Mouse (Mus musculus) urinary bladder, postnatal 10 days (tissue): ENCODE data around the gene Zar1.
"Not testable (repeated sequence)": the region's sequence is repeated elsewhere in the genome, so short reads cannot be mapped to it uniquely, and the experiment has no call there.

ENCODE experiments used
- DNase-seq: peaks from one replicate; pipeline ENCODE4 v3.0.0; 2022; ENCODE audit warnings: low spot score

Zar1 gene

DNA sequence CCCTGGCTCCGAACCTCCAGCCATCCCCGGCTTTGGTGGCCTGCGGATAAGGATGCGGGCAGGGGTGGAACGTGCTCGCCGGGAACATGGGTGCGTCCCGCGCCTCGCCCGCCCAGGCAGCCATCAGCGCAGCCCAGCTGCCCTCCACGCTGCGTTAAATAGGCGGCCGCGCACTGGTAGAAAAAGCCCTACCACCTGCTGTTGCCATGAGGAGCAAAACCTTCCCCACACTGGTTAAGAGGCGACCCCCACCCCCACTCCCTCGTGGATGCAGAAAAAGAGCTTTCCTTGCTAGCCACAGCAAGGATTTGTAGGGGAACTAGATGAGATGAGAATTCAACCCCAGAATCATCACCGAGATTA lies at the start of gene Zar1:
Zar1 (minus strand) TSS at position 285 of the 363 bp plus-strand sequence.
- not testable (repeated sequence) for DNase-seq

GRCm38 (mm10) chr5:72630026-72630425 lies 49.0 kb upstream of the Zar1 start:
- no peak for DNase-seq

- no peak for DNase-seq
These were observed 40.0 kb upstream of the Zar1 start for GRCm38 (mm10) chr5:72621022-72621421.

GRCm38 (mm10) chr5:72617413-72617812 lies 36.4 kb upstream of the Zar1 start:
- no peak for DNase-seq

- DNase-seq, result no peak
These were observed 22.1 kb upstream of the Zar1 start for GRCm38 (mm10) chr5:72603138-72603537.

GRCm38 (mm10) chr5:72601006-72601405 lies 20.0 kb upstream of the Zar1 start:
- DNase-seq, result no peak

- DNase-seq, result no peak
These were observed 6.2 kb upstream of the Zar1 start, which contains the start of gene Gm5868 for GRCm38 (mm10) chr5:72587192-72587681. TSS of gene Gm5868 (minus strand) at chr5:72587551.

DNA sequence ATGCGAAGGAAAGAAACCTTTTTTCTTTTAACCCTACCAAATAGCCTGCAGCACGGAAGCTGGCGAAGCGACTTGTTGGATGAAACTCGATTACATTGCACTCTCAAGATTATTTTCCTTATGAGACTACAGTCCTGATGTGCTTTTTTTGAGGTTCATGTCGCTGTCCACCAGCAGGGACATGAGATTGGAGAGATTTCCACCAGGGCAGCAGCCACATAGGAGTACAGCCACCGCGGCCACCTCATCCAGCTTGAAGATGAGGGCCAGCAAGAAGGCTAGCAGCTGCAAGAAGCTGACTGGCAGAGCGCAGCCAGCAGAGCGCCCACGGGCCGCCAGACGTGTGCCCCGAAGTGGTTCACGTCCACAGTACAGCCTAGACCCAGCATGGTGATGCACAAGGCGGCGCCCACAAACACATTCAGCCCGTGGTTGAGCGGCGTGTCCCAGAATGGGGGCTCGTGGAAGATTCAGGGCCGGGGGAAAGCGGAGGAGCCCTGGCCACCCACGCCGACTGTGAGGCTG lies 5.7 kb upstream of the Zar1 start:
- not testable (repeated sequence) for DNase-seq

GRCm38 (mm10) chr5:72586122-72586521 lies 5.1 kb upstream of the Zar1 start:
- not testable (repeated sequence) for DNase-seq

DNA sequence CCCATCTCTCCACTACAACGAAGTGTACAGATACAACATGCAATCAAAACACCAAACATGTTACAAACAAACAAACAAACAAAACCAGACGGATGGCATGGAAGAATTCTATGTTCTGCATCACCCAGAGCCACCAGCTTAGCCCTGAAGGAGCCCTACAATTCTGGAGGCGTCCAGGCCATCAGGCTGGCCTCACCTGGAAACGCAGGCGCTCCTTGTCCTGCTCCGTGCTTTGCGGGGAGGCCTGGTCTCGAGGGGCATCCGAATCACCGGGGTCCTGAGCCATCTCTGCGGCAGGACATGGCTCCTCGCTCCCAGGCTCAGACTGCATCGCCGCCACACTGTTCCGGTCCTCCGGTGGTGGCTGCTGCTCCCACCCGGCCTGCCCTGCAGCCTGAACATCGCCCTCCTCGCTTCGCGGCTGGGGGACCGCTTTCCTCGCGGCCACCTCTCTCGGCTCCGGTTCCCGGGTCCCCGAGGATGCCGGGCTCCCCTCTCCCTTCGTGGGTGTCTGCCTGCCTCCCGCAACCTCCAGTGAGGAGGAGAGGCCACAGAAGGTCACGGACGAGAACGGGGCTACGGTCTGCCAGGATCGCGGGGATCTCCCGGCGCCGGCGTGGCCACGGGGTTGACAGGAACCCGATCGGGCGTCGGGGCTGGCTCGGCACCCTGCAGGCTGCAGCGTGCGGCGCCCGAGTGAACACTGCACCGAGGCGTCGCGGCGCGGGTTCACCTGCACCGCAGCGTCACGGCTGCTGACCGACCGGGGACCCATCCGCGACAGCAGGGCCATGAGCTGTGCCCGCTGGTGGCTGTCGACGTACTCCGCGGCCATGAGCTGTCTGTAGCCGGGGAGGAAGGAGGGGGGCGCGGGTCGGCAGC lies 725 bp downstream of the Zar1 start:
- DNase-seq, result not testable (repeated sequence)

GRCm38 (mm10) chr5:72579599-72579998 lies 1.5 kb downstream of the Zar1 start:
- not testable (repeated sequence) for DNase-seq

GRCm38 (mm10) chr5:72565621-72566020 lies 15.4 kb downstream of the Zar1 start:
- DNase-seq, result no peak

DNA sequence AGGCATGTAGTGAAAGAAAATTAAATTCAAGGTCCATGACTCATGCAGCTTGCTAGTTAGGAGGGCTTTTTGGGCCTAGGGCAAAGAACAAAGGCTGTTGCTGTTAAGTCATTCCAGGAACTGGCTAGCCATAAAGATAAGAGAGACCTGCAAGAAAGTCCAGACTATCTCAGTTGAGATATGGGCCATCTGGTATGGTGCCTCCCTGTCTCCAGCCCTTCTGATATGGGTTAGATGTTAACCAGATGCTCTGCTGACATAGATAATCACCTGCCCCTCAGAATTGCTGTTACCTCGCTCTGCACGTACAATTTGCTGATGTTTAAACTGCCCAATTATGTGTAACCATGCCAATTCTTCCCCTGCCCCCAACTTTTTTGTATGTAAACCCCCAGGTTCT lies 17.9 kb downstream of the Zar1 start:
- DNase-seq, result not testable (repeated sequence)

DNA sequence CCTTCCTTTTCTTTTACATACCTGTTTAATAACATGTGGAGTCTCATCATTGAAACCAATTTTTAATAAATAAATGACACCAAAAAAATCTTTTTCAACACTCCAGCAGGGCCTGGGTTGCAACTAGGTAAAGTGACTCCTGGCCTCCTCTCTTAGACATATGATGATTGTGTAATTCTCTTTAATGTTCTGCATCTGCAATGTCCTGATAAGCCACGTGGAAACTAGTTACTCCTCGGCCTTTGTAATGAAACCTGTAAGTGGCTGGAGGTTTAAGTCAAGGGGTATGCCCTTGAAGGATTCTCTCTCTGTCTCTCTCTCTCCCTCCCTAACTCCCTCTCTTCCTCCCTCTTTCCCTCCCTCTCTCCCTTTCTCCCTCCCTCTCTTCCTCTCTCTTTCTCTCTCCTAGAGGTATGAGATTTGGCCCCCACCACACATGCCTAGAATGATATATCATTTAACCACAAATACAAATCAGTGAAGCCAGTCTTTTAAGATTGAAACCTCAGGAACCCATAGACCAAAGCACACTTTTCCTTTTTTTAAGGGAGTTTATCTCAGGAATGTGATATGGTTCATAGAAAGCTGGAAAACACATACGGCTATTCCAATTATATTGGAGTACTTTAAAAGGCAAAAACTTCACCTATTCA lies 20.0 kb downstream of the Zar1 start:
- DNase-seq, result no peak

DNA sequence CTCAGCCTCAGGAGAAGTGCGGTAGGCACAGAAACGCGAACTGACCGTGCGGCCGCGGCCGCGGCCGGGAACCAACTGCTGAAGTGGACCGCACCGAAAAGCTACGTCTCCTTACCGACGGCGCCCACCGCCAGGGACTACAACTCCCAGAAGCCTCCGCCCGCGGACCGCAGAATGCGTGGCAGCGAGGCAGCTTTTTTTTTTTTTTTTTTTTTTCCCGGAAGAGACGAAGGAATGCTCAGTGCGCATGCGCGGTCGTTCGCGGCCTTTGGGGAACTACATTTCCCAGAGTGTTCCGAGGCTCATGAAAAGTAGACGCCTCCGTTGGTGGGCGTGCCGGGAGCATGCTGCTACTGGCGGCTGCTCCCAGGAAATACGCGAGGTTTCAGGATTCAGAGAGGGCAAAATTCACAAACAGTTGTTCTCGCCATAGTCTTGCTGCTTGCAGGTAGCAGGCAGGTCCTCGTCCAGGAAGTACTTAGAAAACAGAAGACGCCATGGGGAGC lies 21.5 kb downstream of the Zar1 start, which contains the start of gene Nfxl1:
Nfxl1 (minus strand) TSS at position 141 of the 506 bp plus-strand sequence.
- peak; percentile 93 for DNase-seq

DNA sequence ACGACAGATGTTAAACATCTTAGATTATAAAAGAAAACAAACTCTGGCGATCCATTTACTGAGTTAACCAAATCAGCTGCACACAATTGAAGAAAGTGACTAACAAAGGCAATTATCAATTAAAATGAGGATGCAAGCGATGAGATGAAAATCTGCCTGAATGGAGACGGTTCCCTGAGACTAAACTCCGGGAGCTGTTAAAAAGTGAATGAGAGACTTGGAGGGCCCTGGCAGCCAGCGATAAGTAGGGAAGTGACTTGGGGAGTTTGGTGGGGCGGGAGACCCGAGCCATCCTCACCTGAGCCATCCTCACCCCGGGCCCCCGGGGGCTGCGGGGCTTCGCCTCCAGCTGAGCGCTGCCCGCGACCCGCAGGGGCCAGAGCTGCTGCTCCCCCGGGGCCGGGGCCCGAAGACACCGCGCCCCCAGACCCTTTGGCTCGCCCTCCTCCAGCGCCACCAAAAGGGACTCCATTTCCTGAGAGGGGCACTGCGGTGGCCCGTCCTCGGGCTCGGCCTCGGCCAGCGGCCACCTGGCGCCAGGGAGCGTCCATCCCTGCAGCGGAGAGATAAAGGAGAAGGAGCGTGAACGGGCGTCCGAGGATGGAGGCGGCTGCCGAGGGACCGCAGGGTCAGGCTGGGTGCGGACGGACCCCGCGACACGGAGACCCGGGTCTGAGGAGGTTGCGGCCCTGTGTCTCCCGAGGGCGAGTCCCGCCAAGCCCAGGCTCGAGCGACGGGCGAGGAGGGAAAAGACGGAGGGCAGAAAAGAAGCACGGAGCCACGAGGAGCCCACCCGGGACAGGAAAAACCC lies 22.1 kb downstream of the Zar1 start:
- no peak for DNase-seq

- DNase-seq, result no peak
These were observed 24.8 kb downstream of the Zar1 start for GRCm38 (mm10) chr5:72556245-72556644.

DNA sequence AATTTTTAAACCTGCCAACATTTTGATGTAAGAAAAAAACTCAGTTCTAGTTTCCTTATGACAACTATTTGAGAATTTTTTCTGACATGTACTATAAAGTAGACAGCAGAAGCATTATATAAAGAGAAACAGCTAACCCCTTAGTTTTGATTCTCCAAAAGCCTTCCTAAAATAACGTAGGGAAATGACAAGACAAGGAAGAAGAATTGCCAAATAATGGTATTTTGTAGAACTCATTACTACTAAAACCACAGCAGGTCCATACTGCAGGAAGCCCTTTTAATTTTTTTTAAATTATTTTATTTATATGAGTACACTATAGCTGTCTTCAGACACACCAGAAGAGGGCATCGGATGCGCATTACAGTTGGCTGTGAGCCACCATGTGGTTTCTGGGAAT lies 29.8 kb downstream of the Zar1 start:
- no peak for DNase-seq

GRCm38 (mm10) chr5:72528896-72529295 lies 52.2 kb downstream of the Zar1 start:
- no peak for DNase-seq
